Mouse (Mus musculus) frontal cortex, adult (tissue): ENCODE measurements around the gene Pck2.
A peak's percentile ranks its signal among the peaks of the same experiment; 100 is the strongest.

Experiments
- ATAC-seq: cut with Nextera tagmentation; 2 replicates; pipeline ENCODE4 v1.9.2; 2017; ENCODE audit warnings: mild to moderate bottlenecking, moderate library complexity, mixed read lengths; ENCODE audit not compliant: low TSS enrichment

The Pck2 gene

DNA sequence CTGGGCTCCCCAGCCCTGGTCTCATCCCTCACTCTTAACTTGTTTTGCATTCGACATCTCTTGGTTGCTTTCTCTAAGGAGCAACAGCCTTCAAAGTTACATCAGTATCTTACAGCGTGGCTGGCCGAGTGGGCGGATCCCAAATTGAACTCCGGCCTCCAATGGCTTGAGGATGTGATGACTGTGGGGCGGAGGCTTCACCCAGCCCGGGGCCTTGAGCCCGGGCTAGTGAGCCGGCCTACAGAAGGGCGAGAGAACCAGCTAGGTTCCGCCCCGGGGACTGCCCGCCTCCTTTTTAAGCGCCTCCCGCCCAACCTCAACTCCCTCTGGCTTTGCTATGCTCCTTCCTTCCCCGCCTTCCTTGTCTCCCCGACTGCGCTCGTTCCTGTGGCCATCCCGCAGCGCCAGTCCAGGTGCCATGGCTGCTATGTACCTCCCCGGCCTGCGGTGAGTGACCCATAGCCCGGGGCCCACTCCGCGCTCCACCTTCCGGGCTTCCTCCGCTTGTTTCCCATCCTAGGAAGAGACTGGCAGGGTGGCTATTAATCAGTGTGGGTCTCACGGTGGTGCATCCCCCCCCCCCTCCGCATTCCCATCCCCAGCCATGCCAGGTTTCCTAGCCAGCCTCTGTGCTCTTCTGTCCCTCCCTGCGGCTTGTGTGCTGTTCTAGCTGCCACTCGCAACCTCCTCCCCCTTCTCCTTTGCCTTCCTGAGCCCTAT lies at the start of gene Pck2:
Pck2 (plus strand) TSS at position 200 of the 720 bp plus-strand sequence.
- peak; percentile 83 for ATAC-seq

DNA sequence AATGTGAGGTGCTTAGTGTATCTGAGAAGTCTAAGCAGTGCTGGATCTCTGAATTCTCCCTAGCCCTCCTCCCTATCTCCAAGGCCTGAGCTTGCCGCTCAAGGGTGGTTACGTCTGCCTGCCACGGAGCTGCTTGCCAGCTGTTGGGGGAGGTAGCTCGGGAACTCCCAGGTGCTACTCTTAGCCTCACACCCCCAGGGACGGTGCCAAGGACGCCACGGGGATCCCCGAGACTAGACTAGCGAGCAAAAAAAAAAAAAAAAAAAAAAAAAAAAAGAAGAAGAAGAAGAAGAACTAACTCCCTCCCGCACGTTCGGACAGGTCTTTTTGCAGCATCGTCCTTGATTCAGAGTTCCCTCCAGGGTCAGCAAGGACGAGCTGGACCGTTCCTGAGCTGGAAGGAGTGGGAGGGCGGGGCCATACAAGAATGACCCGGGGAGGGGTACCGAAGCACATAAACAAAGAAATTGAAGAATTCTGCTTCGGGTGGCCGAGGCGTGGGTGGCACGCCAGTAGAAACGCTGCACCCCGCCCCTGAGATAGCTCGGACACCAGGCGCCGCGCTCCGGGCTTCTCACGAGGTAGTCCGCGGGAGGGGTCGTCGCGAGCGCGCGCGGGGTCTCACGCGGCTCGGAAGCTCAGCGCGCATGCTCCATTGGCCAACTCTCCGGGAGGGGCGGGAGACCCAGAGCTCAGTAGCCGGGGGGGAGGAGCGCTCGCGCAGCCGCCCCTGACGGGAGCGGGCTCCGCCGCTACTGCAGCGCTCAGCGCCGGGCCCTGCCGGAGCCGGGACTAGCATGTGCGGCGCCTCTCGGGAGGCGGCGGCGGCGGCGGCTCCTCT lies 49.5 kb upstream of the Pck2 start, which contains the start of gene Carmil3:
Carmil3 (plus strand) TSS at position 291 of the 841 bp plus-strand sequence.
- ATAC-seq = peak; percentile 77

DNA sequence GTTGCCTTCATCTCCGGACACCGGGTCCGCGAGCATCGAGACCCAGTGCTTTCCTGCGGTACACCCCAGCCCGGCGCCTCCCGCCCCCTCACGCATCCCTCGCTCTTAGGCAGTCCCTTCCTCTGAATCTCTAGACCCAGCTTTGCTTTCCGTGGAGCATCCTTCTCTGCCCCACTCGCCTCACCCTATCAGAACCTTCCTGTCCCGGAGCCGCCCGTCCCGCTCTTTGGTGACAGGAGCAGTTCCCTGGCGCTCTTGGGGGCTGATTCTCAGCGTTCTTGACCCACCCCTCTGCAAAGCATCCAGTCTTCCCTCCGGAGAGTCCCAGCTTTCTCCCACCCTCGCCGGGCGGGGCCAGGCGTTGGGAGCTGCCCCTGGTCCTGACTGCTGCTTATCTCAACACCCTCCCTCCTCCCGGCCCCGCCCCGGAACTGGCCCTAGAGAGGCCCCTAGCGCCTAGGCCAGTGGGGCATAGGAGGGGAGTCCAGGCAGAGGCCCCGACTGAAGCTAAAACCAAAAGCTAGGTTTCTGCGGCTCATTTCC lies 48.7 kb upstream of the Pck2 start:
- peak; percentile 60 for ATAC-seq

DNA sequence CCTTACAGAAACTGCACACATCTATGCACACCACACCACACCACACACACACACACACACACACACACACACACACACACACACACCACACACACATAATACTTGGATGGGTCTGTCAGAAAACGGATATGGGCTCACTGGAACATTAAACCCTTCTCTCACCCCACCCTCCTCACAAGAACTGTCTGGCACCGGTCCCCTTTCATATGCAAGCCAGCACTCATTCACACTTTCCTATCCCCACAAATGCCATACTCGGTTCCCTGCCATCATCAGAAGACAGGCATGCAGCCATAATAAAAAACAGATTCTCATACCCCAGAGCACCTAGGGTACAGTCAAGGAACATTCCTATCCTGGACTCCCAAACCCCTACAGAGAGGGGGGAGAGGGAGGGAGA lies 48.0 kb upstream of the Pck2 start:
- ATAC-seq = no peak

DNA sequence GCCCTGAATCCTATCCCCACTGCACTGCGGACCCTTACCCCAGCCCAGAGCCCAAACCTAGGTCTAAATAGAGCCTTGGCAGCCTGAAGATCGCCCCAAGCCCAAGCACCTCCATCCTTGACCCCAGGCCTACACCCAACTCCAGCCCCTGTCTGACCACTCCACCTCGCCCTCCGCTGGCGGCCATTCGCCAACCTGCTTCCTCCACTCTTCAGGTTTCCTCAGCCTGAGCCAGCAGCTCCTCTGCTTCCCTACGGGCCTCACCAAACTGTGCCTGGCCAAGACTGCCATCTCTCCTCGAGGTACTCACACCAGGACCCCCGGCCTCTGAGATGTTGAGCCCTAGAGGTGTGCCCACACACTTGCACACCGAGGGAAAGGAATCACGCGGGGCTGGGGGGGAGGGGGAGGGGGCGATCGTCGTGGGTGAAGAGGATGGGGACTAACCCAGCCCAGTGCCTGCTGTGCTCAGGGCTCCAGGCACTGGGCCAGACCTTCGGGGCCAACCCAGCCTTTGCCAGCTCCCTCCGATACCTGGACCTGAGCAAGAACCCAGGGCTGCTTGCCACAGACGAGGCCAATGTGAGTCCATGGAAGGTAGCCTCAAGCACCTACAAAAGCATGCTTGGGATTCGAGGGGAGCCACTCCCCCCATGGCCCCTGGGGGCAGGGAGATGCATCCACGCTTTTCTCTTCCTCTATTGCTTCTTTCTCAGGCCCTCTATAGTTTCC lies 44.4 kb upstream of the Pck2 start:
- ATAC-seq = no peak

DNA sequence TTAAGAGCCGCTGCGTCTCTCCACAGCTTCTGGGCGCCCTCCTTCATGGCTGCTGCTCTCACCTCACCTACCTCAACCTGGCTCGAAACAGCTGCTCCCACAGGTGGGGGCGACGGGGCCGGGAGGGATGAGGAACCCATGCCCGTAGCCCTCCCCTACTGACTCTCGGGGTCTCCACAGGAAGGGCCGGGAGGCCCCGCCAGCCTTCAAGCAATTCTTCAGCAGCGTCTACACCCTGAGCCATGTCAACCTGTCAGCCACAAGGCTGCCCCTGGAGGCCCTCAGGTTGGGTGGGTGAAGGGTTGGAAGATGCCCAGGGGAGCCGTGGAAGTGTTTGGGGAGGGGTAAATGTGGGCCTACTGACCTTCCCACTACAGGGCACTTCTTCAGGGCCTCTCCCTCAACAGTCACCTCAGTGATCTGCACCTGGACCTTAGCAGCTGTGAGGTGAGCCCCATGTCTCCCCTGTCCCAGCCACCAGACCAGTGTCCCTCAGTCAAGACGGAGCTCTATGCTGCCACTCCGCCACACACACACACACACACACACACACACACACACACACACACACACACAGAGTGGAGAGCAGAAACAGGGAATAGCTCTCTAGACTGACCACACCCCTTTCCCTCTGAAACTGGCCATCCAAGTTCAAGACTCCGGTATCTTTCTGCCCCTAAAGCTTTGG lies 43.2 kb upstream of the Pck2 start:
- 0 out of 2 replicates have a peak, but pooled peaks have one; percentile 7 for ATAC-seq

DNA sequence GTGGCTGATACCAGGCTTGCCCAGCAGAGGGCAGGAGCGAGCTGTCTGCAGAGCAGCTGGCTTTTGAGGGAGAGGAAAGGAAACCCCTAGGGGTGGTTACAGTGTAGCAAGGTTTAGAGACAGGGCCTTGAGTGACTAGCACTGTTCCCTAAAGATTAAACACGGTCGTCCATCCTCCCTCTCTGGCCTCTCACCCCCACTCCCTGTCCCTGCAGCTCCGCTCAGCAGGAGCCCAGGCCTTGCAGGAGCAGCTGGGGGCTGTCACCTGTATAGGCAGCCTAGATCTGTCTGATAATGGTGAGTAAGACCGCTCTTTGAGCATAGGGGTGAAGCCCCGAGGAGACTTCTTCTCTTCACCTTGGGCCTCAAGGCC lies 42.6 kb upstream of the Pck2 start:
- peak; percentile 62 for ATAC-seq

DNA sequence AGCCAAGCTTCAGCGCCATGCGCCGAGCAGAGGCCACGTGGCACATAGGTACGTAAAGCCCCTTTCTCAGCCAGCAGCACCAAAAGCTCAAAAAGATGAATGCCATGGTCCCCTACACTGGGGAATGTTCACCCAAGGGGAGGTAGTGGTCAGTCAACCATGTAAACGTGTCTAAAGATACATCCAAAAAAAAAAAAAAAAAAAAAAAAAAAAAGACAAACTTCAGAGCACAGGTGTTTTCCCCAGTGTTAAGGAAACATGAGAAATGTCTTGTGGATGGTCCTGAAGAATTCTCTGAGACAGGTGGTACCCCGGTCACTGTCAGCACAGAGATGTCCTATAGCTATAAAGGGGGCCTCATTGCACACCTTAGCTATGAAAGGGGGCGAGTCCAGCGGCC lies 34.5 kb upstream of the Pck2 start:
- no peak for ATAC-seq

DNA sequence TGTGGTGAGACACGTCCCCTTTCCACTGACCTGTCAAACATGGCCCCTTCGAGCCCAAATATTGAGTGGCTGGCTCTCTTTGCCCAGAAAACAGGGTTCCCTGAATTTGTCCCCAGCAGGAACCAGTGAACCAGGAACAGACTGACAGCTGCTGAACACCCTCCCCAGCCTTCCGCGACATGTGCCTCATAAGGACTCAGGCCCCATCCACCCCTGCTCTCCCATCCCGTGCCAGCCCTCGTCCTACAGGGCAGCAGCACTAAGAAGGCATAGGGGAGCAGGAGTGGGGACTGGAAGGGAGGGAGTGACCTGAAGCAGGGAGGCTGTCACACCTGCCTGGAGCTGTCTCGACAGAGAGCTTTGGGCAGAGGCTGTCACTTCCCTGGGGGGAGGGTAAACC lies 32.3 kb upstream of the Pck2 start:
- ATAC-seq = no peak

DNA sequence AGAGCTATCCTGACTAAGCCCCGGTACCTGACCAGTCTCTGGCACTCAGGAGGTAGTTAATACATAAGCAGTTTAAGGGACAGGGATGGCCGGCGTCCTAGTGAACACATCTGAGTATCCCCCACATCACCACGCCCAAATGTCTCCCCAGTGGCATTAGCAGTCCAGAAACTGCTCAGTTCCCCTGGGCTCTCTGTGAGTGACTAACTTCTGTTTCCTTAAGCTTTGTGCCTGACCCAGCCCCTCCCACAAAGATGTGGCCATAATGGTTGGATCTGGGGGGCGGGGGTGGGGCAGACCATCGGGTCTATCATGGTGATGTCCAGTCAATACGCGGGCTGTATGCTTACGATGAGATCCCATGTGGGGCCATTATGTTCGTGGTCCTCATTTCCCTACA lies 30.5 kb upstream of the Pck2 start:
- no peak for ATAC-seq

DNA sequence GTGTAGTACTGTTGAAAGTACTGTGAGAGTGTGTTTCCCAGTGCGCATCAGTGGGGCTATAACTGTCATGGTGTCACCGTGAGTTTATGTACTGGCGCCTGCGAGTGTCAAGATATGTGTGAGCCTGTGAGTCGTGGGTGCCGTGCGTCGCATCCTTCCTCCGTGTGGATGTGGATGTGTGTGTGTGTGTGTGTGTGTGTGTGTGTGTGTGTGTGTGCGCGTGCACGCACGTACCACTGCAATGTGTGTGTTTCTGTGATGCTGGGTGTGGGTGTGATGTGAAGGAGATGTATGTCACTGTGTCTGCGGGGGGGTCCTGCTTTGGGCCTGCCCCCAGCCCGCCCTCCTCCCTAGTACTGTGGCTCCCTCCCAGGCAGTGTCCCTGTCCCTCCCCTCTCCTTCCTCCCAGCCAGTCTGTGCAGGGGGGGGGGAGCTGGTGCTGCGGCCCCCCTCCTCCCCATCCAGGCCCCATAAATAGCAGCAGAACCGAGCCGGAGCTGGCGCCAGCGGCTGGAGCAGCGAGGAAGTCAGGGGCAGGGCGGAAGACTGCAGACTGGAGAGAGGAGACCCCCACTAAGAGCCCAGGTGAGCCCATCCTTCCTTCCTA lies 29.8 kb upstream of the Pck2 start, which contains the start of gene Cpne6:
Cpne6 (plus strand) TSS at position 321 of the 607 bp plus-strand sequence.
- ATAC-seq = peak; percentile 56

DNA sequence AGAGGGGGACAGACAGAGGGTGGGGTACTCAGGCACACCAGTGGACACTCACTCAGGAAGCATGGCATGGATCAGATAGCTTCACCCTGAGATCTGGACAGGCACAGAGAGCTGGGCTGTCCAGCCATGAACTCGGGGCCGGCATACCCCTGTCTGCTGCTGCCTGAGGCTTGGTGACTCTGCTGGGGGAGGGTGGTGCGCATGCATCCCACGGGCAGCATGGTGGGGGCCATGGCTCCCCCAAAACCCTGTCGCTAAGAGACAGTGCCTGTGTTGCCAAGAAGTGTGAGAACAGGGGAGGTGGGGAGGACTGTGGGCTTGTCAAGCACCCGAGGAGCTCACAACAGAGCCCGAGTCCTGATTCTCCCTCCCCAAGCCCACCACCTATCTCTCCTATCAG lies 29.0 kb upstream of the Pck2 start:
- peak; percentile 60 for ATAC-seq

DNA sequence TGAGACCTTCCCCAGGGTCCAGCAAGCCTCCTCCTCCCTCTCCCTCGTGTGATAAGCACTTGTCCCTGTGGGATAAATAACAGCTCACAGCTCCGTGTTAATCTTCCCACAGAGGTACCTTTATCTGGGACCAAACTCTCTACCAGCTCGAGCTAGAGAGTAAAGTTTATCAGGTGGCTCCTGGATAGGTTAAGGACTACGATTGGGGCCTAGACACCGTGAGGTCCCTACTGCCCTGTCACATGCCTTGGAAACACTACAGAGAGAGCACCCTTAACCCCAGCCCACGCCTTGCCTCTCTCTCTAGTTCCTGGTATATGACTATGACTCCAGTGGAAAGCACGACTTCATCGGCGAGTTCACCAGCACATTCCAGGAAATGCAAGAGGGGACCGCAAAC lies 26.1 kb upstream of the Pck2 start:
- ATAC-seq = no peak

DNA sequence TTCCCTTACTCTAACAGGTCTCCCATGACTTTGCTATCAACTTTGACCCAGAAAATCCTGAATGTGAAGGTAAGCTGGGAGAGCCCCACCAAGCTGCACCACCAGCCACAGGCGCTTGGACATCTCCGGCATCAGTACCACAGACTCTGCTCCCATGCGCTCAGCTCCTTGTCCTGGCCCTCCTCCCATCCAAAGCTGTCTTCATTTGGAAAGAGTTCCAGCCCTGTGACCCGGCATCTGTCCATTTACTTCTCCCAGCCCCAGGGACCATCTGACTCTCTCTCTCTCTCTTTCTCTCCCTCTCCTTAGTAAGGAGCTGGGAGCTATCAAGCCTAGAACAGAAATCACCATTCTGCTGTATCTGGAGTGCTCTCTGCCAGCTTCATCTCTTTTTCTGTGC lies 24.2 kb upstream of the Pck2 start:
- no peak for ATAC-seq

DNA sequence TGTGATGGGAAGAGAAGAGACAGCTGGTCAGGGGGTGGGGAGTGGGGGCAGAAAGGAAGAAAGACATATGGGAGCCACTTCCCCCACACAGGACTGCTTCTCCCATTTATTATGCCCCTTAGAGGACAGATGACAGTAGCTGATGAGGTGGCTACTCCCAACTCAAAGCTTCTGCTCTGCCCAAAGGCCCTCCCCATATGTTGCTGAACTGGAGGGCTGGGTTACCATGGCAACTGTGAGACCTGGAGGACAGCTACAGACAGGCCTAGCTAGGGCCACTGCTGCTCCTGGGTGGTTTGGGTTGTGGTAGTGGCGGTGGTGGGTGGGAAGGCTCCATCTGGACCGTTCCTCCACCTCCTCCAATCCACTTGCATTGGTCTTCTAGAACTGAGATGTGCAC lies 21.2 kb upstream of the Pck2 start:
- peak; percentile 68 for ATAC-seq

DNA sequence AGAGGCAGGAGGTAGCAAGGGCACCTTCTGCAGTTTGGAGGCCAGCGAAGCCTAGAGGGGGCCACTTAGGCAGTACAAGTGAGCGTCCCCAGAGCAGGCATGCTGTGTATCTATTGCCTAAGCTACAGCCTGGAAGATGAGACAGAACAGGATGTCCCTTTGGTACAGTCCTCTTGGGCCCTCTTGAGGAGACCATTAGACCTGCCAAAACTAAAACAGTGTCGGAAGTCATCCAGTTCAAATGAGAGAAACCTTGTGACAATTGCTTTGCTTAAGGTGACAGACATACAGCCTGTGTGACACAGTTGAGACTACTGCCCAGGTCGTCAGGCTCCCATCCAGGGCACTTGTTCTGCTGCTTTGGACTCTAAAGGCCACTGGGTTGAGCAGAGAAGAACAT lies 20.5 kb upstream of the Pck2 start:
- ATAC-seq = 0 out of 2 replicates have a peak, but pooled peaks have one; percentile 11

DNA sequence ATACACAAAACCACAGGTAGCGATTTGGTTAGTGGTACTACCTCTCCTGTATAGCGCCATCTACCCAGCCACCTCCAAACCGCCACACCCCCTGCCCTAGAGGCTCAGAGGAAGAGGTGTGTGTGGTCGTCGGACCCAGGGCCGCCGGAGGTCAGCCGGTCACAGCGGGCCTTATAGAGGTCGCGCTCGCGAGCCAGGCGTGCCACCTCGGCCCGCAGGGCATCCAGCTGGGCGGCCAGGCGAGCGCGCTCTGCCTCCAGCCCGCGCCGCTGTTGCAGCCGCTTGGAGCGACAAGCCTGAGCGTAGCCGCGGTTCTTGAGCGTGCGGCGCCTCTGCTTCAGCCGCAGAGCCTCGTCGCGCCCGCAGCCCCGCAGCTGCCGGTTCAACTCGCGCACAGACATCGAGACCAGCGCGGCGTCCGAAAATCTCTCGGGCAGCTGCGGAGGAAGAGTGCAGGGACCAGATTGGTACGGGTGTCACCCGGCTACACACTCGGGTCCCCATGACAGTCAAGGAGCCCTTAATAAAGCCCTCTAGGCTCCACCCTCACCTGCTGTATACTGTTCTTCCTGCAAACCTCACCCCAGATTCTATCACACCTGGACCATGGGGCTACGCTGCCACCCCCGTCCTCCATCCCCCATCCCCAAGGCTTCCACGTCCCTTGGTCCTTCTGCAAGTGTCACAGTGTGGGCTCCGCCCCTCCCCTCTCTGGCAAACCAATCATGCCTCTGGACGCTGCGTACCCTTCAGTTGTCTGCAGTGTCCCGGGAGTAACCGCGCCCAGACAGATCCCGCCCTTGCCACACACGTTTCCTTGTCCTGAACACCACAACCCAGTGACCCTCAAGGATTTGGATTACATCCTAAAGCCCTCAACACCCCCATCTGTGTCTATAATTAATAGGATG lies 19.4 kb upstream of the Pck2 start:
- ATAC-seq = peak; percentile 41

DNA sequence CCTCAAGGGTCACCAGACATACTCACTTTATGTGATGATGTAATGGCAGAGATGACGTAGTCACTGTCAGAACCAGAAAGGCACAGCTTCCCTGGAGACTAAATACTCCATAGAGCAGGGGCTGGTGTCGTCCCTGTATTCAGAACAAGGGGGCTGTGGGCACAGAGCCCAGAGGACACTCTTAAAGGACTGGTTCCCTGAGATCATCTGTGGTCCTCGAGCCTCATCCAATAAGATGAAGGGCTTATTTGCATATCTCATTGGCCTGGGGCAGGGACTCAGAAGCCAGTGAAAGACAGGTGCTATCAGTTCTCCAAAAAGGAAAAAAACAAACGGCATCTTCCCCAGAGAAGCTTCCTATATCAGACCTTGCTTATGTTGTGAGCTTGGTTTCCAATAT lies 16.0 kb upstream of the Pck2 start:
- ATAC-seq = no peak

DNA sequence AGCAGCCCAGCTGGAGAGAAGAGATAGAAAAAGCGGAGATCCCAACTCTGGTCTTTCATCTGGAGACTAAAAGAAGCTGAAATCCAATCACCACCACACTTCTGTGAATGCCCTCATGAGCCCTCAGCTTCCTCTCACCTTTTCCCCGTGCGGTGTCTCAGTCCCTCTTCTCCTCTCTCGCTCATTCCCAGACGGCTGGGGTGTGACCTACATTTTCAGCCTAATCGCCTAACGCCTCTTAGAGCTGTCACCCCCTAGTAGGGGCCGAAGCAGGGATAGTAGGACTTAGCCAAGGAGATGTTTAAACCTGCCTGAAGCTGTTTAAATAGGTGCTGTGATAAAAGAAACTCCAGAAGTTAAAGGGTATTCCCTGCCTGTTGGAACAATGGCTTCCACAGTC lies 15.3 kb upstream of the Pck2 start, which contains the start of gene Nrl:
Nrl (minus strand) TSS at position 197 of the 400 bp plus-strand sequence.
- no peak for ATAC-seq

DNA sequence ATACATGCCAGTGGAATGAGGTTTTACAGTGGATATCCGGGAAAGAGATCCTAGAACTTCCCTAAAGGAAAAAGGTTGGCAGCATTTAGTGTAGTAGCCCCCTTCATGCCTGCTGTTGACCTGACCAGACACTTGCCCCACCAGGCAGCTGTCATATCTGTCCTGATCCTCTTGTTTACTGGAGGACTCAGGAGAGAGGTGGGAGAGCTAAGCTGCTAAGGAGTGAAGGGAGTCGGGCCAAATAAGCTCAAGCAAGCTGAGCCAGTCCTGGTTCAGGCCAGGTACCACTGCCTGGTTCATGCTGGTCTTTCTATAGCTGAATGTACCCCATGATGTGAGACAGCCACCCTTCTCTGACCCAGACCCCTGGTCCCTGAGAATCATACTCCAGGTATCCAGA lies 13.4 kb upstream of the Pck2 start:
- no peak for ATAC-seq
